Mouse (Mus musculus): ENCODE measurements at regions not wholly inside any gene's neighbourhood (a gene's known extent, or its start where the extent isn't known, plus 50 kb on each side); places are given as distances from the start of the nearest gene placed in this dataset.

GRCm38 (mm10) chr13:99641386-99642165 is 125.2 kb upstream of the Map1b start:
- DNase-seq (ENCODE audit: extremely low spot score) = no peak

- no peak for DNase-seq (ENCODE audit: extremely low spot score)
These were observed 116.4 kb upstream of the Map1b start for GRCm38 (mm10) chr13:99632706-99633105.

- DNase-seq (ENCODE audit: extremely low spot score) = no peak
These were observed 114.5 kb upstream of the Map1b start for GRCm38 (mm10) chr13:99630800-99631199.

- DNase-seq (ENCODE audit: extremely low spot score) = no peak
These were observed 114.0 kb upstream of the Map1b start for GRCm38 (mm10) chr13:99630356-99630755.

GRCm38 (mm10) chr13:99625196-99625595 is 108.9 kb upstream of the Map1b start:
- no peak for DNase-seq (ENCODE audit: extremely low spot score)

DNA sequence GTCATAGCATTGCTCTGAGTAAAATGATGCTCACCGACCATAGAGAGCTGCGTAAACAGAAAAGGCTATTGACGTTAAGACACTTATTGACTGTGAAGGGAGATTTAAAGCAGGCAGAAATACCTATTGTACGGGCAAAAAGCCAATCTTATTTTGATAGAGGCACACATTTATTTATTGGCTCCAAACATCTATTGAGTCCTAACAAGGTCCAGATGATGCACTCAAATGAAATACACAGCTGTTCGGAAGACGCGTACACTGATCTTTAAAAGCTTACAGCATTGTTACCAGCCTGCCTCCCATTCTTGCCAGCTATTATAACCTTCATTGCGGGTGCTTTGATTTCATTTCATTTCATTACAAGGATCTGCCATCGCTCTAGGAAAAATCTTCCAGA is 102.0 kb upstream of the Map1b start:
- DNase-seq (ENCODE audit: extremely low spot score) = no peak

- no peak for DNase-seq (ENCODE audit: extremely low spot score)
These were observed 101.1 kb upstream of the Map1b start for GRCm38 (mm10) chr13:99617457-99617856.

DNA sequence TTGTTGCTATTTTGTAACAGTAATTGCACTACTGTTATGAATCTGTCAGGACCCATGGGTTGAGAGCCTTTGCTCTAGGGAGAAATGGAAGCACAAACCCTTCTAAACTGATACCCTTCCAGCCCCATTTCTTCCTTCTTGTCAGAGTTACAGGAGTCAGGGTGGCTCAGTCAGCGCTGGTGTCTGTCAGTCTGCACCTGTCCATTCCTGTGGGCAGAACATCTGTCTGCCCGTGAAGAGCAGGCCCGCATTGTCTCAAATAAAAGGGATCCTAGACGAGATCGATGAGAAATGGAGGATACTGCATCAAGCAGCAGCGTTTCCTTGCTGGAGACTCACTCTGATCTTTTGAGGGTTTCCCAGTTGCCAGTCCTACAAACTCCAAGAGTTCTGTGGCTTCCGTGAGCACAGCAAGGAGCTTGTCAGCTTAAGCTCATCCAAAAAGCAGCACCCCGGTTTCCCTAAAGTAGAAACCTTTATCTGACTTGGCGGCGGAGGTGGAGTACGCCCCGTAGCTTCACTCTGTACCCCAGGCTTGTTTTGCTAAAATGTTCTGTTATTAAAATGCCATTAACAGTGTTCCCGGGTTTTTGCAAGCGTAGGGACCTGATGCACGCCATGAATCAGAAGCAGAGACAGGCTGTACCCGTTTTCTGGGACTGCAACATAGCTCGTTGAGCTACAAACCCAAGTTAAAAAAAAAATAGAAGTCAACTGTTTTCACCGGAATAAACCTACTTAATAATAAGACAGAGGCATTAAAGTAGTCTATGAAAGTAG is 95.6 kb upstream of the Map1b start:
- DNase-seq (ENCODE audit: extremely low spot score) = no peak

GRCm38 (mm10) chr13:99610498-99610897 is 94.2 kb upstream of the Map1b start:
- DNase-seq (ENCODE audit: extremely low spot score) = no peak

DNA sequence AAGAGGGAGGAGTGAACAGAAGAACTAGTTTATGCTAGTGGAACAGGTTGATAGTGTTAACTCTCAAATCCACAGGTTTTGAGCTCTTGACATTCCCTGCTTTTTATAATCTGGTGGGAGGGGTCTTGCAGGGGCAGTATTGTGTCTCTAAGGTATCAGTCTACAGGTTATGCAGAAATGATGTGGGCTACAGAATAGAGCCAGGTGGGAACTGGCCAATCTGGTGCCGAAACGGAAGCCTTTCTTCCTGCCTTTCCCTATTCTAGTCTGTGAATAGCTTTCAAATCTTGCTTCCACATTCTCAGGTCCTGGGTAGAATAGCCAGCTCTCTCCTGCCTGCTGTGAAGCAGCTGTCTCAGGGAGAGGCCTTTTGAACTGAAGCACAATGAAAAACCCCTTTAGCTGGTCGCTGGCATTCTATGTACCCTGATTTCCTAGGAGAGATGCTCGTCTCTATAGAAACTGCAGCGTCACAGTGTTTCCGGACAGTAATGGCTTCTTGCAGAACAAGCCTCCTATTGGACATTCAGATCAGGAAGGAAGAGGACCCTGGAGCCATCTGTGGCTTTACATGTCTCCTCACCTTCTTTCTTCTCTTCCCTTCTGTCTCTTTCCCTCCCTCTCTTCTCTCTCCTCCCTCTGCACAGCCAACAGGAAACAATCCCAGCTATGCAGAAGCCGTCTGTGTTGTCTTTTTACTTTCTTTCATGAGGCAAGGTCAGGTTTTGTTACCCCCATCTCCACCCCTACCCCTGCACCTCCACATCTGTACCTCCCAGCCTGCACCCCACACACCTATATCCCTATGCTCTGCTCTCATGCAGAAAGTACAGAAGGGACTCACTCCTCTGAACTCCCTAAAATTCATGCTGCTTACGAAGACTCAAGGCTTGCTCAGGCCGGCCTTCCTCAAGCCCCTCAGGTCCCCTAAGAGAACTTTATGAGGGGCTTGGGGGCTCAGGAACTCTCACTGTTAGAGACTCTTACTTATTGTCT is 93.1 kb upstream of the Map1b start:
- DNase-seq (ENCODE audit: extremely low spot score) = peak; percentile 32

DNA sequence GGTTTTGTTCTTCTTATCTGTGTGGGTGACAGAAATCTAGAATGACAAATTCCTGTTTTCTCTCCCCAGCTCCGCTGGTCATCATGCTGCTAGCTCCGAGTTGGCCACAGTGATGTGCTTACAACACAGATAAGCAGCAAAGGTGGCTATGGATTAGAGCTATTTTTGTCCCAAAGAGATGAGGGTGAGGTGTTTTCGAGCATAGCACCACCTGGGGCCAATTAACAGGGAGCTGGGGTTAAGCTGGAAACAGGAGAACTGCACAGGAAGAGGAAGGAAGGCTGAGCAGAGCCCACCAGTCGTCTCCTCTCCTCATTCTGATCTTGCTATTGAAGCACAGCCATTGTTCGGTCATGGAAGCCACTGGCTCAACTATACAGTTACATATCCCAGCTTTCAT is 92.3 kb upstream of the Map1b start:
- no peak for DNase-seq (ENCODE audit: extremely low spot score)

GRCm38 (mm10) chr13:99607208-99607607 is 90.9 kb upstream of the Map1b start:
- no peak for DNase-seq (ENCODE audit: extremely low spot score)

- DNase-seq (ENCODE audit: extremely low spot score) = no peak
These were observed 90.3 kb upstream of the Map1b start for GRCm38 (mm10) chr13:99606606-99606990.

DNA sequence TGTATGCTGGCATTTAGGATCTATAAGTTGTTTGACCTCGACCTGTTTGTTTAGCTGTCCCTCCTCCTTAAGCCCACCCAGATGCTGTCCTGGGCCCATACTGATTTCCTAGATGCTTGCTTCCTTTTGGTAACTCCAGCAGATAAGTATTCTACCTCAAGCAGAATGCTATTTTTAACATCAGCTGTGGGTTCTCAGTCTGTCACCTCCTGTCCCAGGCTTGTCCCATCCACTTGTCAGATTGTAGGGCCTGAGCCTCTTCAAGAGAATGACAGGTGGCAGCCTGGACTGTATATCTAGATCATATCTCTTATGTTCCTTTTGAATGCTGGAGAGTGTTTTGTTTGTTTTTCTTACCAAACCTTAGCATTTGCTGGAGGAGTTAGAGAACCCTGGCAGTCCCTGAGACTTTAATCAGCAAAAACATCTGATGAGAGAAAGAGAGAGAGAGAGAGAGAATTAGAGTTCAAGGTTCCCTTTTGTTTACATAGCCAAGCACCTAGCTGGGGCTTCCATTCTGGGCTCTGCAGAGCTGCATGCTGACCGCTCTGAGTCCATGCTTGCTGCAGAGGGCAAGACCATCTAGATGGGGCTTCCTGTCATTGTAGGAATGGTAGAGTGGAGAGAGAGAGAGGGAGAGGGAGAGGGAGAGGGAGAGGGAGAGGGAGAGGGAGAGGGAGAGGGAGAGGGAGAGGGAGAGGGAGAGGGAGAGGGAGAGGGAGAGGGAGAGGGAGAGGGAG is 89.7 kb upstream of the Map1b start:
- no peak for DNase-seq (ENCODE audit: extremely low spot score)

GRCm38 (mm10) chr13:99597891-99598290 is 81.6 kb upstream of the Map1b start:
- no peak for DNase-seq (ENCODE audit: extremely low spot score)

DNA sequence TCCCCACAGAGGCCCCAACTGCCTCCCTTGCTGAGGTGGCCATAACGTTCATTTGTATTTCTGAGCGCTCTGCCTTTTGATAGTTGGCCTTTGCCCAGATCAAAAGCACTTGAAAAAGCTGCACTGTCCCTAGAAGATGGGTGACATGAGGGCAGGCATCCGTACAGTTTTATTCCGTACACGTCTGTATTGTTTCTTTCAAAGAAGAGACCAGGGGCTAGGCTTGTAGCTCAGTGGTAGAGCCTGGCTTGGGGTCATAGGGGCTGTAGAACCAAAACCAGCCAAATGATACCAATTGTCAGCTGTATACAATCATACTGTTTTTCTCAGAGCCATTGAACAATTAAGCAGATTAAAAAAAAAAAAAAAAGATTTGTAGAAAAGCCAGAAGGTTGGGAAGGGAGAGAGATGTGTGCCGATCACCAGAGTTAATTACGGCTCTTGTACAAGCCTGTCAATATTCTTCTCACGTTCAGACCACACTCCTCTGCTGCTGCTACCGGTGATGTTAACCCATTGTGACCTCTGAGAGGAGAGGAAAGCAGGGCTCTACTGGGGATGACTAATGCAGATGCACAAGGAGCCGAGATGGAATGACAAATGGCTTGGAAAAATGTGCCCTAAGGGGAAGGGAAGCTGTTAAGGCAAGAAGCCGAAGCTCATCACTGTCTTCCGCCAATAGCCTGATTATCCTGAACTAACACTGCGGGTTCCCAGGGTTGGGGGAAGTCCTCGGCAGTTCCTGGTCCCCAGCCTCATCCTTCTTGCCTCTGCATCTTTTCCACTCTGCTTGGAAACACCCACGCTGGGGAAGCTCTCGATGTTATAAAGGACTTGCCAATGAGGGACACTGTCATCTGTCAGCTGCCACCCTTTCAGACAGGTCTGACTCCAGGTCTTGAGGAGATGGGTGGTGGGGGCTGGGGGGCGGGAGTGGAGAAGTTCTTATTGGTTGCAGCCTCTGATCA is 77.8 kb upstream of the Map1b start:
- no peak for DNase-seq (ENCODE audit: extremely low spot score)

DNA sequence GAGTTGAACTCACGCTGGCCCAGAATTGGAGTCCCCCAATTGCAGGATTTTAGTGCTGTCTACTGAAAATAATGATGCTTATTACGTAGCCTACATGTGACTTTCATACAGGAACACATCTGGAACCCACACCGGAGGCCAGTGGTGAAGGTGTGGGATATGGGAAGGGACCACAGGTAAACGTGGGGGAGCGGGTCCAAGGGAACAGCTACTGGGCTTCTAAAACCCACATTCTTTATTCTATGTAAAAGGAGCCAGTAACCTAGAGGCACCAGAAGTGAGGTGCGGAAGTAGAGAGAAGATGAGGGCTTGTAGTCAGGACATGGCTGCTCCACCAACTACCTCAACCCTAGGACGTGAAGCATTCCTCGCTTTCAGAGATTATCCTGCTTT is 76.9 kb upstream of the Map1b start:
- DNase-seq (ENCODE audit: extremely low spot score) = no peak

- no peak for DNase-seq (ENCODE audit: extremely low spot score)
These were observed 76.4 kb upstream of the Map1b start for GRCm38 (mm10) chr13:99592596-99593242.

DNA sequence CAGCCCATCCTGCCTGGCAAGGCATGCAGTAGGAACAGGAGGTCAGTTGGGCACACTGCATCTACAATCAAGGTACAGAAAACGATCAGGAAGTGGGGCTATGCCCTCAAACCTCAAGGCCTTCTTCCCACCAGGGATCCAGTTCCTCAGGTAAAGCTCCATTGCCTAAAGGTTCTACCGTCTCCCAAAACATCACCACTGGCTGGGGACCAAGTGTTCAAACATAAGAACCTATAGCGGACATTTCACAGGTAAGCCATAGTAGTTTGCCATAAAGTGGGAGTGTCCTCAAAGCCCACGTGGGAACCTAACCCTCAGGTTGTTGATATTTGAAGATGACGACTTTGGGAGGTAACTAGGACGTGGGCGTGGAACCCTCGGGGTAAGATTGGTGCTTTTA is 72.3 kb upstream of the Map1b start:
- no peak for DNase-seq (ENCODE audit: extremely low spot score)

DNA sequence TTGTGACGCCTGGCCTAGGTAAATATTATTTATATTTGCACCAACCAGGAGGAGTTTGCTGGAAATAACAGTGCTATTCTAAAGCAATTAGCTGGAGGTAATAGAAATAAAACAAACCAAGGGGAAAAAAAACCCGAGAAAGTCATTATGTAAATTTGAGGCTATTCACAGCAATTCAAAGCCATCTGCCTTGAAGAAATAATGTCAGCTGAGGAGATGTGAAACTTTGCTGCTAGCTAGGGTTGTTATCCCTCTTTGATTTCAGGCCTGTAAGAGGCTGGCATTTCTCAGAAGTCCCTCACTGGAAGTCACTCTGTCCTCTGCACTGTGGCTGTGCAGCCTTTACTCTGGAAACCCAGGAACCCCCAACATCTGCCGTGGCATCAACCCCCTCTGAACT is 67.5 kb upstream of the Map1b start:
- DNase-seq (ENCODE audit: extremely low spot score) = no peak
